Mouse (Mus musculus) stomach, embryonic 16.5 days (tissue): ENCODE data around the gene BC005624. TPM values are rescaled to one million over a fixed set of nuclear protein-coding genes. Genes with fewer than 3 reads are reported as not detected.
A peak's percentile ranks its signal among the peaks of the same experiment; 100 is the strongest.
"Not testable (repeated sequence)": the region's sequence is repeated elsewhere in the genome, so short reads cannot be mapped to it uniquely, and the experiment has no call there.

ENCODE experiments used
- ATAC-seq: fragments of 200-750 bp; cut with Nextera tagmentation; 2 replicates; pipeline ENCODE4 v1.8.0; 2017; ENCODE audit warnings: moderate number of reproducible peaks, moderate TSS enrichment; ENCODE audit not compliant: insufficient read depth, low FRiP score
- H3K27ac ChIP-seq: fragments of 300-500 bp; sonication (generic); 2 replicates; pipeline ENCODE4 v1.5.1; 2014; ENCODE audit warnings: low read length
- H3K27me3 ChIP-seq: fragments of 300-500 bp; sonication (generic); 2 replicates; pipeline ENCODE4 v1.6.1; 2014; ENCODE audit warnings: low read length, control low read depth, mixed read lengths; ENCODE audit not compliant: control insufficient read depth, insufficient read depth
- H3K36me3 ChIP-seq: fragments of 300-500 bp; sonication (generic); 2 replicates; pipeline ENCODE4 v1.6.1; 2014; ENCODE audit warnings: low read length; ENCODE audit not compliant: control insufficient read depth, insufficient read depth
- H3K4me1 ChIP-seq: fragments of 300-500 bp; sonication (generic); 2 replicates; pipeline ENCODE4 v1.6.1; 2014; ENCODE audit warnings: low read length, control low read depth, mixed read lengths; ENCODE audit not compliant: control insufficient read depth, insufficient read depth
- H3K4me2 ChIP-seq: fragments of 300-500 bp; sonication (generic); 2 replicates; pipeline ENCODE4 v1.6.1; 2014; ENCODE audit warnings: low read depth, low read length, mixed read lengths
- H3K4me3 ChIP-seq: fragments of 300-500 bp; sonication (generic); replicated peaks from 2 replicates; pipeline ENCODE4 v1.5.1; 2014; ENCODE audit warnings: mild to moderate bottlenecking, low read length
- H3K9ac ChIP-seq: fragments of 300-500 bp; sonication (generic); 2 replicates; pipeline ENCODE4 v1.6.1; 2014; ENCODE audit warnings: low read length
- H3K9me3 ChIP-seq: fragments of 300-500 bp; sonication (generic); replicated peaks from 2 replicates; pipeline ENCODE4 v1.6.1; 2016; ENCODE audit warnings: low read length, control low read depth; ENCODE audit not compliant: control insufficient read depth
- WGBS: fragments of 180-500 bp; shearing (Covaris S2); extraction: QIAGEN DNeasy Blood & Tissue Kit; methylation state at CpG from one replicate; pipeline ENCODE4 v1.1.7; 2014; 5-methylcytosine and 5-hydroxymethylcytosine counted together
- polyA plus RNA-seq: library from polyadenylated mRNA; unstranded; fragments of >200 nt; fragmentation: Nextera tagmentation; extraction: Ambion mirVana; gene quantifications from 2 replicates; pipeline ENCODE4 v1.2.1, GENCODE M21; 2015

The BC005624 gene
- polyA plus RNA-seq, 1 experiment from 2014 or later = 54.6 TPM

- Histone ChIP-seq H3K36me3 (peaks cover 22% of the 10 kb centered on the region; the same call in 1 of the 2 replicates), H3K9me3 (no peaks in the 10 kb centered on the region), H3K4me1 (peaks cover 13% of the 10 kb centered on the region), H3K9ac (no peak overlapping the region), H3K27ac (no peak overlapping the region), H3K27me3 (no peaks in the 10 kb centered on the region), H3K4me2 (no peak overlapping the region), H3K4me3 (no peak overlapping the region)
- 37% methylated on average over 5 of the region's 5 CpGs for WGBS
- no peak for ATAC-seq
Measured at GRCm38 (mm10) chr2:30959856-30960255, 22.1 kb downstream of the BC005624 start.

GRCm38 (mm10) chr2:30958726-30959125 lies 23.3 kb downstream of the BC005624 start:
- no peak overlapping the region for H3K4me2 ChIP-seq
- peaks cover 22% of the 10 kb centered on the region; the same call in 1 of the 2 replicates for H3K36me3 ChIP-seq
- H3K9me3 ChIP-seq = no peaks in the 10 kb centered on the region
- no peak overlapping the region for H3K27ac ChIP-seq
- ATAC-seq = no peak
- H3K9ac ChIP-seq = no peak overlapping the region
- H3K4me1 ChIP-seq = peaks cover 21% of the 10 kb centered on the region
- H3K4me3 ChIP-seq = no peak overlapping the region
- no peaks in the 10 kb centered on the region for H3K27me3 ChIP-seq
- WGBS = 84% methylated on average over 14 of the region's 14 CpGs

- Histone ChIP-seq H3K36me3 (peaks cover 22% of the 10 kb centered on the region; the same call in 1 of the 2 replicates), H3K27ac (no peak overlapping the region), H3K4me1 (peaks cover 26% of the 10 kb centered on the region), H3K9ac (no peak overlapping the region), H3K4me3 (no peak overlapping the region), H3K27me3 (no peaks in the 10 kb centered on the region), H3K4me2 (no peak overlapping the region), H3K9me3 (no peaks in the 10 kb centered on the region)
- ATAC-seq = no peak
- 90% methylated on average over 4 of the region's 4 CpGs for WGBS
Measured at GRCm38 (mm10) chr2:30957511-30957910, 24.5 kb downstream of the BC005624 start.

GRCm38 (mm10) chr2:30954797-30955196 lies 27.2 kb downstream of the BC005624 start:
- Histone ChIP-seq H3K4me3 (peak overlapping the region; percentile 6; the same call in 1 of the 2 replicates), H3K9ac (peak overlapping the region; percentile 37), H3K36me3 (0 out of 2 replicates have a peak, but pooled peaks cover 15% of the 10 kb centered on the region), H3K27ac (no peak overlapping the region), H3K9me3 (no peaks in the 10 kb centered on the region), H3K27me3 (no peaks in the 10 kb centered on the region), H3K4me2 (peak overlapping the region; percentile 64; the same call in 1 of the 2 replicates), H3K4me1 (peaks cover 29% of the 10 kb centered on the region)
- WGBS = 57% methylated on average over 6 of the region's 6 CpGs
- ATAC-seq = no peak

GRCm38 (mm10) chr2:30952824-30953490 lies 29.0 kb downstream of the BC005624 start, which contains the start of gene Tor1b:
TSS of gene Tor1b (plus strand) at chr2:30952959.
- WGBS = under 1% methylated on average over 60 of the region's 60 CpGs
- H3K4me2 ChIP-seq = peak within 1 kb of the TSS; percentile 64
- peak within 1 kb of the TSS; percentile 89 for H3K4me3 ChIP-seq
- peaks cover 29% of the 10 kb centered on the region for H3K4me1 ChIP-seq
- H3K27me3 ChIP-seq = no peaks in the 10 kb centered on the region
- H3K9me3 ChIP-seq = no peaks in the 10 kb centered on the region
- ATAC-seq = peak; percentile 87
- 0 out of 2 replicates have a peak, but pooled peaks cover 5% of the 10 kb centered on the region for H3K36me3 ChIP-seq
- H3K27ac ChIP-seq = peak within 1 kb of the TSS; percentile 84
- peak within 1 kb of the TSS; percentile 97 for H3K9ac ChIP-seq

GRCm38 (mm10) chr2:30952457-30952823 lies 29.6 kb downstream of the BC005624 start:
- Histone ChIP-seq H3K4me3 (peak overlapping the region; percentile 89), H3K9ac (peak overlapping the region; percentile 97), H3K27me3 (no peaks in the 10 kb centered on the region), H3K27ac (peak overlapping the region; percentile 84), H3K9me3 (no peaks in the 10 kb centered on the region), H3K36me3 (0 out of 2 replicates have a peak, but pooled peaks cover 5% of the 10 kb centered on the region), H3K4me1 (peaks cover 29% of the 10 kb centered on the region), H3K4me2 (peak overlapping the region; percentile 64)
- 23% methylated on average over 5 of the region's 5 CpGs for WGBS
- ATAC-seq = 0 out of 2 replicates have a peak, but pooled peaks have one; percentile 6

GRCm38 (mm10) chr2:30942603-30943011 lies 39.4 kb downstream of the BC005624 start:
- Histone ChIP-seq H3K27ac (no peak overlapping the region), H3K9ac (0 out of 2 replicates have a peak overlapping the region, but pooled peaks have one; percentile 65), H3K4me3 (peak overlapping the region; percentile 47), H3K4me1 (no peaks in the 10 kb centered on the region), H3K27me3 (no peaks in the 10 kb centered on the region), H3K36me3 (no peaks in the 10 kb centered on the region), H3K4me2 (peak overlapping the region; percentile 57), H3K9me3 (no peaks in the 10 kb centered on the region)
- ATAC-seq = peak; percentile 70; the same call in 1 of the 2 replicates
- 25% methylated on average over 16 of the region's 16 CpGs for WGBS

- H3K4me1 ChIP-seq, H3K27me3 ChIP-seq, H3K4me3 ChIP-seq, H3K9me3 ChIP-seq, H3K36me3 ChIP-seq, H3K9ac ChIP-seq, H3K4me2 ChIP-seq, ATAC-seq: not testable (repeated sequence)
- WGBS = 34% methylated on average over 7 of the region's 7 CpGs
- H3K27ac ChIP-seq = peak overlapping the region; percentile 34; the same call in 1 of the 2 replicates
Measured at GRCm38 (mm10) chr2:30942116-30942515, 39.9 kb downstream of the BC005624 start.

GRCm38 (mm10) chr2:30941586-30941985 lies 40.4 kb downstream of the BC005624 start:
- WGBS = 77% methylated on average over 5 of the region's 5 CpGs

More at GRCm38 (mm10) chr2:30941586-30941985, 40.4 kb downstream of the BC005624 start:
- Histone ChIP-seq H3K27me3 (no peaks in the 10 kb centered on the region), H3K4me1 (no peaks in the 10 kb centered on the region), H3K36me3 (no peaks in the 10 kb centered on the region), H3K9ac (no peak overlapping the region), H3K4me2 (no peak overlapping the region), H3K4me3 (no peak overlapping the region), H3K27ac (no peak overlapping the region), H3K9me3 (no peaks in the 10 kb centered on the region)
- ATAC-seq = no peak
